8 mouse cellular contexts compared by ENCODE assay signal in the genomic region with DNA sequence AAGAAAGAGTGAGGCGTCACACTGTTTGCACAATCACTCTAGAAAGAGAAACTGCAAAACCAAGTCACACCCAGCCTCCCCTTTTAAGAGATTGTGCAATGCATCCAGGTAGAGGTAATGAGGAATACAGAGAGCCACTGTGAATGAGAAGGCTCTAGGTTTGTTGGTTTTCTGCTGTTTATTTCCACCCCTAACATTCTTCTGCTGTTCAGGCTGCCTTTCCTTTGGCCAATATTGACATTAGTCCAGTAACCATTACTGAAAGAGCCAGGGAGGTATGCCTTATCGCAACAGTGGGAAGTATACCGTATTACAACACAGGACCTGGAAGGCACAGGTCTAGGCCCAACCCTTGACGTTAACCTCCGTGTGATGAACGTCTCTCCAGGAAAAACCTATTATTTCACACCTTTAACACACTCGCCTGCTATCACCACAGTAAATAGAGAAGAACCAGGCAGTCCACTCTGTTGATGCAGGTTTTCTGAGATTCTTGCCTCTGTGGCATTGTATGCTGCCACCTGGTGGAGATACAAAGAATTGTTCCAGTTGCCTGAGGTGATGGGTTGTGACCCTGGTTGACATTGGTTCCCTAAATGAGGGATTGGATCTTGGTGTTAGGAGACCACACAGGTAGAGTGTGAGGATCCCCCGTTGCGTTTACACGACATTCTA. TPM values are rescaled to one million over a fixed set of nuclear protein-coding genes. Genes with fewer than 3 reads are reported as not detected.
DNase-seq lines count a peak whose midpoint lies in the region; ATAC-seq lines count a peak whose summit lies in the region.

No protein-coding gene starts in this region.

- H3K9me3 ChIP-seq in hindbrain, embryonic 12.5 days (replicated peaks), result no peaks in the 10 kb centered on the region

- peak; percentile 29 for ATAC-seq in CD4-positive, CD25-positive, alpha-beta regulatory T cell, adult 4 months
- peak; percentile 48; the same call in 1 of the 2 replicates for ATAC-seq in hindbrain, embryonic 12.5 days (ENCODE audit: low FRiP score)

- 41% methylated on average over 10 of the region's 10 CpGs for WGBS in hindbrain, embryonic 12.5 days

- H3K27me3 ChIP-seq in hindbrain, embryonic 12.5 days, result no peaks in the 10 kb centered on the region

- no peaks in the 10 kb centered on the region for H3K4me1 ChIP-seq in hindbrain, embryonic 12.5 days

- H3K4me3 ChIP-seq in hindbrain, embryonic 12.5 days, result no peak overlapping the region

- DNase-seq in adipocyte (ENCODE audit: low spot score), result peak; percentile 66
- peak; percentile 67 for DNase-seq in embryo, embryonic 11 days
- peak; percentile 16 to 38 for DNase-seq in layer of hippocampus, postnatal 25 days (ENCODE audit: extremely low spot score in 1 of 2, low spot score in 1 of 2)
- peak; percentile 44 for DNase-seq in lung, postnatal 14 days
- DNase-seq in right cerebral cortex, adult 2 months (ENCODE audit: low spot score in 2 of 2), result peak; percentile 62 to 63
- no peak for DNase-seq in T-cell, adult 2 months (ENCODE audit: low spot score)

- H3K4me2 ChIP-seq in hindbrain, embryonic 12.5 days (replicated peaks), result no peak overlapping the region

- no peak overlapping the region for H3K27ac ChIP-seq in hindbrain, embryonic 12.5 days

- H3K9ac ChIP-seq in hindbrain, embryonic 12.5 days, result no peak overlapping the region

- no peaks in the 10 kb centered on the region for H3K36me3 ChIP-seq in hindbrain, embryonic 12.5 days

RNA-seq across cellular contexts. Expression of a gene that starts 42.5 kb away (rescaled TPM):
- 1 to 10 TPM; 3.3 to 5.0 TPM for polyA plus RNA-seq in CD4-positive, CD25-positive, alpha-beta regulatory T cell, adult 4 months (2017; shearing (Covaris generic))
- 9.7 and 11.3 TPM in 2 replicates for polyA plus RNA-seq in hindbrain, embryonic 12.5 days (2016; fragmentation: Nextera tagmentation; extraction: Ambion mirVana)
- 10 to 100 TPM; 10.7 to 10.9 TPM for total RNA-seq in layer of hippocampus, postnatal 25 days (2021)

RNA-seq across cellular contexts. Expression of a gene that starts 42.5 kb away (rescaled TPM):
- 1 to 10 TPM; 2.8 to 4.3 TPM for polyA plus RNA-seq in CD4-positive, CD25-positive, alpha-beta regulatory T cell, adult 4 months (2017; shearing (Covaris generic))
- 19.2 and 21.3 TPM in 2 replicates for polyA plus RNA-seq in hindbrain, embryonic 12.5 days (2016; fragmentation: Nextera tagmentation; extraction: Ambion mirVana)
- total RNA-seq in layer of hippocampus, postnatal 25 days (2021), result 10 to 100 TPM; 29.1 to 30.7 TPM
